Mouse (Mus musculus) R1 (cell line): ENCODE measurements at regions not wholly inside any gene's neighbourhood (a gene's known extent, or its start where the extent isn't known, plus 50 kb on each side); places are given as distances from the start of the nearest gene placed in this dataset.

Experiments used
- DNase-seq: peaks from one replicate; pipeline ENCODE4 v3.0.0-alpha.2; 2018; ENCODE audit warnings: low read depth, low spot score

DNA sequence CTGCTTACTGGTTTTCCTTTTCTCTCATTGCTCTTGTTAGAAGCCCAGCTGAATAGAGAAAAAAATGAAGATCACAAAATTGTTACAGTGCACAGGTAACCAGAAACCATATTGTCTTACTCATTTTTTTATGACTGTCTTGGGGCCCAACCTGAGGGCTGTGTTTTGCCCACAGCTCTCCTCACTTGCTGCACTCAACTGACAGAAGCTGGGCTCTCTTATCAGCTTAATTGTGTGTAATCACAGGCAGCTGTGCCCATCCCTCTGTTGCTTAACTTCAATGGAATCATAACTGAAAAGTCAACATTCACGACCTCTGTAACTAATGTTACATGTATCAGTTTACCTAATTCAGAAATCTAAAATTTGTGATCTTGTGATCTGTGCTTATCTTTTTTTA, 95.1 kb upstream of the Ankrd50 start:
- no peak for DNase-seq

DNA sequence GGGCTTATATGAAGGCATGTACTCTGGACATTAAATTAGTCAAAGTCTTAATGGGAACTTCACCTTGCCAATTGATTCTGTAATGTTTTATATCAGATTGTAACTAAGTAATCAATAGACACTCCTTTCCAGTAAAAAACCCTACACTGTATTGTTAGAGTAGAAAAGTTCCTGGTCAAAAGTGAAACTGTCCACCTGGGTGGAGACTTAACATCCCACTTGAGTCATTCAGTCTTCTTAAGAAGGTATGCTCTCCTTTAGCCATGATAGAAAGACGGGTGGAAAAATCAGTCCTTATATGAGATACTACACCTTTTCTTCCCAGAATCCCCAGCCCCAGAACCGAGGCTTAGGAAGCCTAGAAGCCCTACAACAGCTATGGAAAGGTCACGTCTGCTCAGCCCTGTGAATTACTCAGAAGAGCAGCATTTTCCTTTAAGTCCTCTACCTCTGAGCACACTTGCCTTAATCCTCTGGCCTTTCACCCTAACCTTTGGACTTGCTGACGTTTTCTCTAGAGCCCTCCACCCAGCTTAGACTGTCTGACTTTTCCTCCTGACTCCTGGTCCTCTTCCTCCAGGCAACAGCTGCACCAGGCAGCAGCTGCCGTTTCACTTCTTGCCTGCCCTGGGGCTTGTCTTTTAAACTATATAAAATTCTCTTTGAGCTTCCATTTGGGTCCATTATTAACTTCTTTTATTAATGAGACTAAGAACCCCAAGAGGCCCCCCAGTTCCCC, 93.4 kb upstream of the Ankrd50 start:
- DNase-seq = no peak

DNA sequence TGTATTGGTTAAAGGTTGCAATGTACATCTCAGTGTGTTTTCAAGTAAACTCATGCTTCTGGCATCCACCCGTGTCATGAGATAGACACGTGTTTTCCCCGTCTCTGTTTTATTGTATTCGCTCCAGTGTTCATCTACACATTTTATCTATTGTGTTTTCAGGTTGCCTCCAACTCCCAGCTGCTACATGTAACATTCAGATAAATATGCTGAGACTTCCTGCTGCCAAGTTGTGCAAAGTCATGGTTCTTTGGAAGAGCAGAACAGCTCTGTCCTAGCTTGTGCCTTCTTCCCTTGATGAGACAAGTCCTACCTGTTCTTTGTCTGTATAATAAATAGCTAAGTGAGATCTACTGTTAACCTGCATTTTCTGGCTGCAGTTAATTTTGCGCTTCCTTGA, 89.0 kb upstream of the Ankrd50 start:
- DNase-seq = no peak

DNA sequence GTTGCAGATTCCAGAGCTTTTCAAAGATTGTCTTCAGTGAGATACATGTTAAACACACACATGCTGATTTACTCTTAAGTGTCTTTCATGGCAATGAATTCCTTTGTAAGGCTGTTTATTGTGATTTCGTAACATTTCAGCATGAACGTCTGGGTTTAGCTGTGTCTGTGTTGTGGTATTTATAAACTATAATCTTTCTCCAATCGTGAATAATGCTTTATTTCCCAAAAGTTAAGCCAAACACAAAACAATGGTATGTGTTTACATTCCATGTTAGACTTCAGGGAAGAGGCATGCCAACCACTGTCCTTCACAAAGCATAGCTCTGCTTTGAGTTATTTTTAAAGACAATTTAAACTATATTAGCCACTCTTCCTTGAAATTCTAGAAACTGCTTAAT, 87.5 kb upstream of the Ankrd50 start:
- no peak for DNase-seq

DNA sequence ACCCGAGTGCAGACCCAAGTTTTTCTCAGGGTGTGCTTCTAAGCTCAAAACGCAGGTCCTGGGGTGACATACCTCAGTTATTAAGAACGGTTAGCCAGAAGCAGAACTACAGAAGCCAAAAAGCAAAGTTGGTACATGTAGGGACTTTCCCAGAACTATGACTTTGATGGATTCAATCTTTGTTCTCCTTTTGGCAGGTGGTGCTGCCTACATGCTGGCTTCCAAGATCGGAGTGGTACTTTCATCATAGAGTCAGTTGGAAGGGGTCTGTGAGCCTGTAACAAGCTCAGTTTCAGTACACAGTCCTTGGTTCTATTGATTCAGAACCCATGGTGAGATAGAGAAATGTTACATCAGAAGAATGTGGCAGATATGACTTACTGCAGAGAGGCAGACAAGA, 86.6 kb upstream of the Ankrd50 start:
- no peak for DNase-seq

DNA sequence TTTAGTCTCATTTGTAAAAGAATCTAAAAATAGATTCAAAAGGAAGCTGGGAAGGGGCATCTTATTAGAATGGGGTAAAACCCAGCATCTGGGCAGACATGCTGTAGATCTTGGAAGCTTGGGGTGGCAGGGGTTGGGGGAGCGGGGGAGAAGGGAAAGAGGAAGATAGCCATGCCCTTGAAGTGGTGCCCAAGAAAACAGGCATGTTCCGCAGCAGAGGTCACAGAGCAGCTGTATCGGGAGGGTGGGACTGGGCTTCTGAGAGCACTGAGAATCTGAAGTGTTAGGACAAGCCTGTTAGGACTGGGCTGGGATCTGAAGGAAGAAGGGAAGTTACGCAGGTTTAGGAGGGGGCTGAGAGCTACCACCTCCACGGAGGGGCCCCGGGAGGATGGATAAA, 84.4 kb upstream of the Ankrd50 start:
- DNase-seq = no peak

DNA sequence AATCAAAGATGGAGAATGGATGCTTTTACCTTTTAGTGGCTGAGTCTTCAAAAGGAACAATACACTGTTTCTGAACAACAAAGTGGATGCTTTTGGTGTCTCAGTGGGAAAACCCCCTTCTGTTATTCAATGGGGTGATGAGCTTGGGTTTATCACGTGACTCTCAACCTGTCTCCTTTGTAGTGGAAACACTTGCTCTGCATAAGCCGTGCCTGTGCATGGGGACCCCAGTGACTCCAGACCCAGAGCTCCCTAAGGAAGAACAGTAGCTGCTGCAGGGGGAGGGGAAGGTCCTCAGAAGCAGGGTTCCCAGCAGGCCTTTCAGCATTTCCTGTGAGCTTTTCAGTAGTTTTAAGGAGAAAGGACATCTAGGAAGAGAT, 83.9 kb upstream of the Ankrd50 start:
- DNase-seq = peak; percentile 40

DNA sequence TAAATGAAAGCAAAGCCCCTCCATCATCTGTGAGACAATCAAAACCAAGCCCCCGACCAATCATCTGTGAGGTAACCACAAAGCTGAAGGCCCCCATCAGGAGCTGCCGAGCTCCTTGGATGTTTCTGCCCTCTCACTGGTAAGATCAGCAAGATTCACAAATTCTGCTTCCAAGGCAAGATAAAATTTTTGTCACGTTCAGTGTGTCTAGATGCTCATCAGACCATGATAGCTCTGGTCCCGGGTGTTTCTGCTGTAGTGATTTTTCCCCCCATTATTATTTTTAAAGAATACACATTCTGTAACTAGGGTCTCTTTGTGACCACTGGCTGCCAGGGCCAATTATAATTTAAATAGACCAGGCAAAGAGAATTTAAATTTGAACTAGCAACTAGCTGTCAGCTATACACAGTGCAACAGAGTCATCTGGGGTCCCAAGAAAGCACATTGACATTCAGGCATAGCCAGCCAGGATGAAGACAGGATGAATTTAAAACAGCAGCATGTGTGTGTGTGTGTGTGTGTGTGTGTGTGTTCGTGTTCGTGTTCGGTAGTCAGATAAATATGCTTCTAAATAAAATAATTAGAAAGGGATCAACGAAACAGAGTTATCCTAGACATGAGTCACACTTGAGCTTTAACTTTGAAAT, 83.4 kb upstream of the Ankrd50 start:
- no peak for DNase-seq

DNA sequence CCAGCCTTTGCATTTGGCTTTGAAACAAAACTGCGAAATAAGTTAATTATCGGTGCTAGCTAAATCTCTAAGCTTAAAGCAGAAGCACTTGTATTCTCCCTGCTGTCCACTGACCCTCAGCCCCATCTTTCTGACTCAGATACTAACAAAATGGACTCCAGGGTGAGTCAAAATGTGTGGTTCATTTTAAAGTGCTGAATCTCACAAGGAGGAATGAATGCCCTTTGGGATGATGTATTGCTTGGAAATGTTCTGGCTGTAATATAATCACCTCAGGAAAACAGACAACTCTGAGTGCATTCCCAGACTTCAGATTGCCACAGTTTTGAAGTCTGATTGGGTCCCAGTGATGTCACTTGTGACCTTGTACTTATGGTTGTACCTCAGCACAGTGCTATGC, 81.9 kb upstream of the Ankrd50 start:
- no peak for DNase-seq

DNA sequence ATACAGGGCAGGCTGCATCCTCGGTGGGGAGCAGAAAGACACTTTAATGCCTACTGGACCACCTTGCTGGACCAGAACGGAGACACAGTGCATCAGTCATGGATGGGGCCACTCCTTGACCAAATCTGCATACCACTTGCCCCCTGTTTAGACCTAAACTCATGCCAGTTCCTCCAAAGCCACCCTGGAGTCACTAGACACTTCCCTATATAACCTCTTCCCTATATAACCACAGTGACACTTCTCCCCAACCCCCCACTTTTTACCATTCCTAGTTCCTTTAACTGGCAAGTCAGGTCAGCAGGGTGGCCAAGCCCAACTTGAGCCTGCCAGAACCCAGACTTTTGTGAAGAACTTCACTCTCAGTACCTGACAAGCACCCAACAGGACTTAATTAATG, 80.2 kb upstream of the Ankrd50 start:
- no peak for DNase-seq

DNA sequence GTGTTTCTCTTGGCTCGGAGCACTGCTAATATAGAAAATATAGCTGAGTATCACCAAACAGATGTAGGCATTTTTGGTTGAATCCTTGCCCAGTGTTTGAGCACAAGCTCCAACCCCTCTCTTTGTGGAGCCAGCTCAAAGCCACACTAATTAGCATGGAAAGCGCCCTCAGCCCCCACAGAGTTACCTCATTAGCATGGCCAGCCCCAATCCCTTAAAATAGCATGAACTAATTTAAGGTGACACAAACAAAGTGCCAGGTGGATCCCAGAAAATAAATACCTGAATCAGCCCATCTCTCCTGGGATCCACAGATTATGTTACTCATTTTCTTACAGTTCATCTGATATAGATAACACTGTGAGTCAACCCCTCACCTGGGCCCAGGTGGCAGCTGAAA, 79.7 kb upstream of the Ankrd50 start:
- no peak for DNase-seq

DNA sequence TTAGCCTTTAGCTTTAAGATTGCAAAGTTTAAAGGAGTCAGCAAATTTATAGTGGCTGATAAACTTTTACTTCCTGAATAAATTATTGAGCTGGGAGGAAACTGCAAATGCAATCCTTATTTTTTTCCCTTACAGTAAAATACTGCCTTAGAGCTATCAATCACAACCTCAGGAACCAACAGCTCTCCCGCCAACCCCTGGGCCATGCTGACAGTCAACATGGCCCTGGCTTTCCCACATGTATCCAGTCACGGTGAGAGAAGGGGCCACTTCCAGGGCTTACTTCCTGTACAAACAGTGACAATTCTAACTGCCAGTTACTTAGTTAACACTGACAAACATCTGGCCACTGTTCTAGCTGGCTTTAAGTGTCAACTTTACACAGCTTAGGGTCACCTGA, 76.5 kb upstream of the Ankrd50 start:
- no peak for DNase-seq

DNA sequence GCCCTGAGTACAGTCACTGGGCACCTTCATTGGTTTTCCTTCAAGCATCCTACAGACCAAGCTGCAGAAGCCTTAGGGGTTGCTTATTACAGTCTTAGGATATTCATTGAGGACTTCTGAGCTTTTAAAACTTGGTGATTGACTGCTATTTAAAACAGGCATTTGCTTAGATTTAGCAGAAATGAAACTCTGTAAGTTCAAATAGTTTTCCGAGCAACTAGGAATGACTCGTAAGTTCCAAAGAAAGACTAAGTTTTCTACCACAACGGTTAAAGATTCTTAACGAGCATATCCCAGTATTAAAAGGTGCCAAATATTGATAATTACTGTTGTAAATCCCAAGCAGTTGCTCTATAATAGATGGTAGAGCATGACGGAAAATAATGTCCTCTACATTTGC, 71.3 kb upstream of the Ankrd50 start:
- no peak for DNase-seq

DNA sequence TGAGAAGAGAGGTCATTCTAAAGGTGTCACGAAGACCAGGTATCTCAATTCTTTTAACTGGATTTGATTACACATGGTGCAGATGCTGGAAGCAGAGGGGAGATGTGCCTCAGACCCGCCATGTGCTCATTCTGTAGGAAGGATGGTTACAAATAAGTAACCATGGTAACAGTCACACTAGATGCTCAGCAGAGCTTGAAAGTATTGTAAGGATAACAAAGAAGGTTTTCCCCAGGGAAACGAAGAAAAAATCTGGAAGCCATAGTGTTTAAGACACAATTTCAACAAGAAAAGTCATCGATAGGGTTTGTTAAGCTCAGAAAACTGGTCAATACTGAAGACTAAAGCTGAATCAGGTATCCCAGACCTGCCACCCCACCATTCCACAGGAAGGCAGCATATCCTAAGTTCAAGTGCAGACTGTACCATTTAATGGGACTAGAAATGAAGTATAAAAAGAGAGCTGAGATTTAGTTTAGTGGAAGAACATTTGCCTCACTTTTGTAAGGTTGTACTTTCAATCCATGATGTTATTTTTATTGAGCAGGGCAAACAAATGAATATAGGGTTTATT, 68.9 kb upstream of the Ankrd50 start:
- no peak for DNase-seq

DNA sequence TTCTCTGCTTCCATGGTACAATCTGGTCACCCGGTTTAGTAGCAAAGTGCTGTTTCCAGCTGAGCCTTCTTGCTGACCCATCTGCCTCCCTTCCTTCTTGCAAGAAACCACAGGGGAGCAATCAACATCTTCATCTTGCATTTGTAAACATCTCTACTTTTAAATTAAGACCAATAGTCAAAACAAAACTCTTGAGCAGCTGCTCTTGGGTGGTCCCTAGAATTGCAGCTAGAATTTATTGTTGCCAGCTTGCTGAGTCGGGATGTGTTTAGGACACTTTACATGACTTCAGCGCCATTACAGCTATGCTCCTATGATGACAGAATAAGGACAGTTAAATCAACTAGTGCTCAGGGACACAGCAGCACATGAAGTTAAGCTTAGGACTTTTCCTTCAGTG, 62.4 kb upstream of the Ankrd50 start:
- peak; percentile 44 for DNase-seq

DNA sequence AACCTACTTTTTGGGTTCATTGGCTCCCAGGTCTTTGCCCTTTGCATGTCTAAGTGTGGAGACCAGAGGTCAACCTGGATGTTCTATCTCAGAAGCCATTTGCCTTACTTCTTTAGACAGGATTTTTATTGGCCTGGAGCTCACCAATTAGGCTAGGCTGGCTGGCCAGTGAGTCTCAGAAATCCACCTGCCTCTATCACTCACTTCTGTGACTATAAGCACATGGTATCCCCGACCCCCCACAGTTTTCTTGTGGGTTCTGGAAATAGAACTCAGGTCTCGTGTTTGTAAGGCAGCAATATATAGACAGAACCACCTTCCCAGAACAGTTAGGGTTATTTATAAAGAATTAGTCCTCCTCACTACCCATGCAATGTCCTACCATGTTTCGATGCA, 60.9 kb upstream of the Ankrd50 start:
- no peak for DNase-seq

DNA sequence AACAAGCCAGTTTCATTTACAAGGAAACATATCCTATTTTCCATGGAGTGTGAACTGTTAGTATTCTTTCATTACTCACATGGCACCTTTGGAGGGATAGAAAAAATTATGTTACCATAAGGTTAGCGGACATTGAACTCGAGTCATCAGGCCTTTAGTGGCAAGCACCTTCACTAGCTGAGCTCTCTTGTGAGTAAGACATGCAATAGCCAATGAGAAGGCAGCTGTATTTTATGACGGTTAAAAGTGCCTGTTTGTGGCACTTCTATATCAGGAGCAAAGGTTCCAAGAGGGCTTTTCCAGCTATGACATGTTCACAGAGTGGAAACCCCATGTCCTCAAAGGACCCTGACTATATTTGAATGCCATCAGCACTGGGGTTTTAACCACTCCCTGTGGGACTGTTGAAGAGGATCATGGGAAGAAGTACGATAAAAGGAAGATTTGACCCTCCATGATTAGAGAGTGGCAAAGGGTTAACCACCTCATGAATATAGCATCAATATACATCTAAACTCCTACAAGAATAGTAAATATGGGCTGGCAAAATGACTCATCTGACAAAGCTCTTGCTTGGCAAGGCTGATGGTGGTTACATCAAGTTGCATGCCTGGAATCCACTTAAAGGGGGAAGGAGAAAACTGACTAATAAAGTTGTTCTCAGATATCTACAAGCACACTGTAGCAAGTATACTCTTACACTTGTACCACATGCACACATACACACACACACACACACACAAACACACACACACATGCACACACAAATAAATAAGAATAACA, 60.3 kb upstream of the Ankrd50 start:
- DNase-seq = no peak

DNA sequence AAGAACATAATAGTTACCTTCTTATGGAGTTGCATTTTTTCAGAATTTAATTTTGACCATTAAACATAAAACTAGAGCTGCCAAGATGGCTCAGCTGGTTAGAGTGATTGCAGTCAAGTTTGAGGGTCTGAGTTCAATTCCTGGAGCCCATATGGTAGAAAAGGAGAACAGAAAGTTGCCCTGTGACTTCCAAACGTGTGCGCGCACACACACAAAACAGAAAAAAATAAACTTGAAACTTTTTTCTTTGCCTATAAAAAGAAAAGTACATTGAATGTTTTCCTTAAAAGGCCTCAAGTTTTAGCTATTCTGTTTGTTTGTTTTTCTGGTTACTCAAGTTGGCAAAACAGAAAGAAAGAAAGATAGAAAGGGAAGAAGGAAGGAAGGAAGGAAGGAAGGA, 59.2 kb upstream of the Ankrd50 start:
- no peak for DNase-seq

DNA sequence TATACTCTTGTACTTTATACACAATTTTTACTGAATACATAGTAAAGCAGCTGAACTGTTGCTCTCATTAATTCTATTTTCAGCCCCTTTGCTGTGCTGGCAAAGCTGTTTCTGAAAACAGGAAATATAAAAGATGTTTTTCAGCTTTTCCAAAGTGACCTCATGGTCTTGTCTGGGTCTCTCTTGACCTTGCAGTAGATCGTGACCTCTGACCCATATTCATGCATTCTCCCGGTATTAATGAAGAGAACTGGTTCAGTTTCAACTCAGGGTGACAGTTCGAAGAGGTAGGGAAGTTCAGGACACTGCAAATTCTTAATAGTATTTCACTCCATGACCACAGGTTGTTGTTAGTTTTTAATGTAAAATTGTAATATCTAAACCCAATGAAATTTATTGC, 56.7 kb upstream of the Ankrd50 start:
- DNase-seq = no peak

DNA sequence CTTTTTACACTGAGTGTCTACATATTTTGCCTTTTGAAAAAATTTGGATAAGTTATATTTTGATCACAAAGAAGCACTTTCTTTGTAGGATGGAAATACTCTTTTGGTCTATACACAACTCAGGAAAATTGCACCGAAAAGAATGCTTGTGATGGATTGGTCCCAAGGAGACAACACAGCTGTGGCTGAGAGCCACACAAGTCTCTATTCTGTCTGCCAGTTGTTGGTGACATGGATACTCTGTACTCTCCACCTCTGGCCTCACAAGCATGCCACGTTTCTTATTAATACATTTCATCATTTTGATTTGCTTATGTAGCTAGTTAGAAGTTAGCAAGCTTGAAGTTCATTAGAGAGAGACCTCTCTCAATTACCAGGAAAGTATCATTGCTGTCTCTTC, 53.7 kb upstream of the Ankrd50 start:
- no peak for DNase-seq

DNA sequence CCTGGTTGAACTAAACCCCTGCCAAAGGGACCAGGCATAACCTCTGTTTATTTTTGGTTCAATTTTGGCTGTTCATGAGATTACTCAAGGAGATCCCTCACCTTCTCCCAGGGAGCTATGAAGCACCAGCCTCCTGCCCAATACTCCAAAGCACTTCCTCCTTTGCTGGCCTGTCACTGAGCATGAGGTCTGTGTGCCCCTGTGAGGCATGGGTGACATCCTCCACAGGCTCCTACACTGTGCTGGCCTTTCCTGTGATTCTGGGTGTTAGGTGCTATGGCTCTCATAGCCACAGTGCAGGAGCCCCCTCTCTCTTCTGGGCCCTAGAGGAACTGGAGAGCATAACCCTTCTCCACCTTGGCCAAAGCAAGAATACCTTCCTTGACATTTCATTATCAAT, 53.1 kb upstream of the Ankrd50 start:
- no peak for DNase-seq
